Mouse (Mus musculus) stomach, postnatal 0 days (tissue): ENCODE data around the gene Dnpep.

Experiments
- CTCF ChIP-seq: IDR thresholded peaks from 2 replicates; pipeline ENCODE4 v1.5.1; 2016; ENCODE audit warnings: antibody characterized with exemption, low read depth, mild to moderate bottlenecking, moderate library complexity
- EP300 ChIP-seq: optimal IDR thresholded peaks from 2 replicates; pipeline ENCODE3; 2016; ENCODE audit warnings: antibody characterized with exemption

DNA sequence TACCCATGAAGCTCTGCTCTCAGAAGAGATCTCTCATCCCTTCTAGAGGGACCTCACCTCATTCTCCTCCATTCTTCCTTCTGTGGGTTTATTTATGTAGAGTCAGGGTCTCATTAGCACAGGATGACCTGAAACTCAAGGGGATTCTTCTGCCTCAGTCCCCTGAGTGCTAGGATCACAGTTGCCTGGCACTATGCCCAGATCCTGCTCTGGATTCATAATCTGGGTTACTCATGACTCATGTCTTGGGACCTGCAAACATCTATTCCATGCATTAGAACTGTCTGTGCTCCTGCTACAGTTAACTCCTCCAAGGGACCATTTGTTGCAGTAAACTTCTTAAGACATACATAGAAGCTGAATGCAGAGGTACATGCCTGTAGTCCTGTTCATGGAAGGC, 56.5 kb downstream of the Dnpep start:
- no peak for TF ChIP-seq EP300
- TF ChIP-seq CTCF, result no peak
